Mouse (Mus musculus) kidney, adult 2 months (tissue): ENCODE data around the gene Defb15.
"Not testable (repeated sequence)": the region's sequence is repeated elsewhere in the genome, so short reads cannot be mapped to it uniquely, and the experiment has no call there.

Experiments used
- CTCF ChIP-seq: fragments of 200-500 bp; conservative IDR thresholded peaks from 2 replicates; pipeline ENCODE4 v1.5.1; 2011; ENCODE audit warnings: low read depth, mild to moderate bottlenecking, control low read depth, low read length, moderate library complexity, mixed read lengths; ENCODE audit not compliant: insufficient read depth, insufficient read length
- POLR2A ChIP-seq: fragments of 200-500 bp; IDR thresholded peaks from one replicate; pipeline ENCODE4 v1.6.1; 2011; ENCODE audit warnings: low read depth, low read length, control low read depth

DNA sequence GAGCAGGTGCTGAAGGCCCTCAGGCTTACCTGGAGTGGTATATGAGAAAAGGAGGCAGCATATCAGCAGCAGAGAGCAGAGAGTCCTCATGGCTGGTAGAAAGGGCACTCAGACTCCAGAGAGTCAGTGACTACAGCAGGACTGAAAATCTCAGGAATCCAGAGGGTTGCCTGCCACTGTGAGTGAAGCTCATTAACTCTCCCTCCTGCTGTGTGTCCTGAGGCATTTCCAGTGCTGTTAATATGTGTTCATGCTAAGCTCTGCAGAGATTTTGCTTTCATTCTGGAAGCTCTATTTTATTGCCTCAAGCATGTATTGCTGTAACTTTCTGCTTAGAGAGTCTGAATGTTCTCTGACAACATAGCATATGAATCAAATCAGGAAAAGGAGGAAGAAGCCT is 26.2 kb downstream of the Defb15 start, which contains the start of gene Defb11:
- not testable (repeated sequence) for TF ChIP-seq CTCF, POLR2A
